Mouse (Mus musculus): ENCODE data around the gene Nphp4. TPM values are rescaled to one million over a fixed set of nuclear protein-coding genes. Genes with fewer than 3 reads are reported as not detected.

The Nphp4 gene
- polyA plus RNA-seq, 1 experiment from 2014 or later, result 4.4 TPM

DNA sequence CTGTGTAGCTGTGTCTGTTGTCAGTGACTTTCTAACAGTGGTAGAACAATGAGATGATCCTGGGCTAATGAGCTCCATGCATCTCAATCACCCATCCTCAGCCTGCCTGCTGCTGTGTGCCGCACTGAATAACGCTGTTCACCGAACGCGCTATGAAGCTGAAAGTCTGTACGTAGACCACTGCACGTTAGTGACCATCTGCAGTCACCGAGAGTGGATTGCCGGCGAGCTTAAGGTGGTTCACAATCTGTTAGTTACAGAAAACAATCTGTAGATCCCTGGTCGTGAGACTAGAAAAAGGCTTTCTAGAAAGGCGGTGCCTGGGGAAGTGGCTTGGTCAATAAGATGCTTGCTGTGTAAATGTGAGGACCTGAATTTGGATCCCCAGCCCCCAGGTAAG is 22.4 kb upstream of the Nphp4 start:
- Histone ChIP-seq H3K4me1 (peaks cover 9% of the 10 kb centered on the region), H3K27me3 (no peaks in the 10 kb centered on the region), H3K36me3 (ENCODE audit: poor library complexity, severe bottlenecking) (no peaks in the 10 kb centered on the region), H3K9me3 (replicated peaks) (no peaks in the 10 kb centered on the region), H3K4me2 (no peak overlapping the region), H3K27ac (no peak overlapping the region), H3K4me3 (no peak overlapping the region), H3K9ac (no peak overlapping the region)
- 78% methylated on average over 12 of the region's 12 CpGs for WGBS
- ATAC-seq, result no peak

DNA sequence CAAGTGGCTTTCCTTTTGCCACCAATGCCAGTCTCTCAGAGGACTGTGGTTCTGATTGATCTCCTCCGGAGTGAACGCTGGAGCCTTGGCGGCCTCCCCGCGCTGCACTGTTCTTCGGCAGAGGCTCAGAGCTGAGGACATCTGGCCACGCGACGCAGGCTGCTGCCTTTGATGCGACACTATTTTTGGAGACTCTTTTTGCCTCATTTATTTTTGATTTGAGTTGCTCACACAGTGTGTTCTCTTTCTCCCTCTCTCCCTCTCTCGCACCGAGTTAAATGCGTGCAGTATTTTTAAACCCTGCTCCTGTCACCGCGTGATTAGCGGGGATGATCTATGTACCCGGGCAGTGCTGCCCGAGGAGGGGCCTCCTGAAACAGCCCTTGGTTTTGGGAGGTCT is 19.9 kb upstream of the Nphp4 start:
- Histone ChIP-seq H3K9me3 (replicated peaks) (no peaks in the 10 kb centered on the region), H3K36me3 (ENCODE audit: poor library complexity, severe bottlenecking) (no peaks in the 10 kb centered on the region), H3K9ac (no peak overlapping the region), H3K4me2 (no peak overlapping the region), H3K27ac (no peak overlapping the region; the same call in 1 of the 2 replicates), H3K4me1 (peaks cover 9% of the 10 kb centered on the region), H3K27me3 (no peaks in the 10 kb centered on the region), H3K4me3 (no peak overlapping the region)
- no peak for ATAC-seq
- 90% methylated on average over 18 of the region's 18 CpGs for WGBS

DNA sequence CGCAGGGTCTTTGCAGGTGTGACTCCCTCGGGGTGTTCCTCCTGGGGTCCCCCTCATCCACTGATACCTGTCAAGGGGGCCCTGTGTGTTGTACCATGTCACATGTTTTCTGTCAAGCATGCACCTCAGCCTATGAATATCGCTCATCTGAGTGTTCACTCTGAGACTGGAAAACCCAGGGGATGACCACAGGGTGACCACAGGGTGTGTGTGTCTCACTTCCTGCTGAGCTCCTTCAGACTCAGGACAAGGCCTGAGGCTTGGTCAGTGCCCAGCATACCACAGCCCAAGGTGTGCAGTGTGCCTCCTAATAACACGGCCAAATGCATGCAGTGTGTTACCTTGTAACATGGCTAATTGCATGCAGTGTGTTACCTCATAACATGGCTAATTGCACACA is 18.8 kb upstream of the Nphp4 start:
- H3K4me1 ChIP-seq, result peaks cover 8% of the 10 kb centered on the region
- no peak overlapping the region for H3K4me3 ChIP-seq
- ATAC-seq, result no peak
- 91% methylated on average over 4 of the region's 4 CpGs for WGBS
- no peak overlapping the region for H3K27ac ChIP-seq
- no peak overlapping the region for H3K4me2 ChIP-seq
- no peaks in the 10 kb centered on the region for H3K36me3 ChIP-seq (ENCODE audit: poor library complexity, severe bottlenecking)
- H3K9ac ChIP-seq, result no peak overlapping the region
- no peaks in the 10 kb centered on the region for H3K27me3 ChIP-seq
- no peaks in the 10 kb centered on the region for H3K9me3 ChIP-seq (replicated peaks)

DNA sequence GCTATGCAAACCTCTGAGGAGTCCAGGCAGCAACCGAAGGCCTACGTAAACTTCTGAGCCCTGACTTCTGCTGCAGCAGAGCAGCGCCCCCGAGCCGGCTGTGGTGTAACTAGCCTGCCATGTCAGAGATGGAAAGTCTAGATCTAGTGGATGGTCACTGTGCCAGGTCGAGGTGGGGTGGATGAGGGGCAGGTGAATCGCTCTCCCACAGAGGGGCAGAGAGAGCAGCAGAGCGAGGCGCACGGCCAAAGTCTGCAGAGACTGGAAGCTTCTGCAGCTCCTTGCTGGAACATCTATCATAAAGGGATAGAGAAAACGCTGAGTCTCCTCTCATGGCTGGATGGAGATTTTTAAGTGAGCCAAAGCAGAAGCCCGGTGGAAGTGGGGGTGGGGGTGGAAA is 14.0 kb upstream of the Nphp4 start:
- 84% methylated on average over 12 of the region's 12 CpGs for WGBS
- peaks cover 13% of the 10 kb centered on the region for H3K4me1 ChIP-seq
- H3K4me3 ChIP-seq, result no peak overlapping the region
- no peaks in the 10 kb centered on the region for H3K9me3 ChIP-seq (replicated peaks)
- H3K27ac ChIP-seq, result no peak overlapping the region
- no peaks in the 10 kb centered on the region for H3K36me3 ChIP-seq (ENCODE audit: poor library complexity, severe bottlenecking)
- H3K9ac ChIP-seq, result no peak overlapping the region
- no peak overlapping the region for H3K4me2 ChIP-seq
- no peaks in the 10 kb centered on the region for H3K27me3 ChIP-seq
- ATAC-seq, result no peak

DNA sequence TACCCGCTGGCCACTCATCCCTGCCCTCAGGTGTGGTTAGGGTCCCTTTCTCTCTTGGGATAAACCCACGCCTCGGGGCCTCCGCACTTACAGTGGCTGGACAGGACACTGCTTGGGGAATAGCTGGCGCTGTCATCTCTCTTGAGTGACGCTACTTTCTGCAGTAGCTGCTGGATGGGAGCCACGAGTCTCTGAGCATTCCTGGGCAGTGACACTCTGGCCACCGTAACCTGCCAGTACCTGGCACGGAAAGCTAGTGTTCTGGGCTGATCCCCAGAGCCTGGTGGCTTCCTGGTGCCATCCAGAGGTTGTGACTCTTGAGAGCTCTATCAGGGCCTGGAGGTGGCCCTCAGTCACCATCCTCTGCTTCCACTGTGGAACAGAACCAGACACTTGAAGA is 13.4 kb upstream of the Nphp4 start:
- Histone ChIP-seq H3K27me3 (no peaks in the 10 kb centered on the region), H3K27ac (no peak overlapping the region), H3K4me3 (no peak overlapping the region), H3K9ac (no peak overlapping the region), H3K4me1 (peaks cover 13% of the 10 kb centered on the region), H3K36me3 (ENCODE audit: poor library complexity, severe bottlenecking) (no peaks in the 10 kb centered on the region), H3K4me2 (no peak overlapping the region), H3K9me3 (replicated peaks) (no peaks in the 10 kb centered on the region)
- no peak for ATAC-seq
- 91% methylated on average over 9 of the region's 9 CpGs for WGBS

DNA sequence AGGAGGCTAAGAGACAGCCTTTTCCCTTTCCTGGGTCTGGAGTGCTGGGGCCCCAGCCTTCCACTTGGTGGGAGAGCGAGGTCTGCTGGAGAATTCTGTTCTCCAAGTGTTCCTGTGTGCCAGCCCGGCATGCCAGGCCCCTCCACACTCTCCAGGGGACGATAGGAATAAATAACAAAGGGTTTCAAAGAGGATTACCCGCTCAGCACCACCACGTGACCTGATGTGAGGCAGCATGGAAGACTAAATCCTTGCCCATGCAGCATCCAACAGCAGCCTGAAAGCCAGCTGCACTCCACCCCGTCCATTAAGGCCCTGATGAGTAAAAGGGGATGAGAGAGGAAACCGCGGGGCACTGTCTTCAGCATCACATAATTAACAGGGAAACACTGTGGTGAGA is 11.4 kb upstream of the Nphp4 start:
- Histone ChIP-seq H3K27ac (no peak overlapping the region), H3K4me3 (no peak overlapping the region), H3K4me1 (peaks cover 13% of the 10 kb centered on the region), H3K9me3 (replicated peaks) (no peaks in the 10 kb centered on the region), H3K27me3 (no peaks in the 10 kb centered on the region), H3K36me3 (ENCODE audit: poor library complexity, severe bottlenecking) (no peaks in the 10 kb centered on the region), H3K9ac (peak overlapping the region; percentile 40; the same call in 1 of the 2 replicates), H3K4me2 (no peak overlapping the region)
- ATAC-seq, result peak; percentile 78; the same call in 1 of the 2 replicates
- 8% methylated on average over 8 of the region's 8 CpGs for WGBS

DNA sequence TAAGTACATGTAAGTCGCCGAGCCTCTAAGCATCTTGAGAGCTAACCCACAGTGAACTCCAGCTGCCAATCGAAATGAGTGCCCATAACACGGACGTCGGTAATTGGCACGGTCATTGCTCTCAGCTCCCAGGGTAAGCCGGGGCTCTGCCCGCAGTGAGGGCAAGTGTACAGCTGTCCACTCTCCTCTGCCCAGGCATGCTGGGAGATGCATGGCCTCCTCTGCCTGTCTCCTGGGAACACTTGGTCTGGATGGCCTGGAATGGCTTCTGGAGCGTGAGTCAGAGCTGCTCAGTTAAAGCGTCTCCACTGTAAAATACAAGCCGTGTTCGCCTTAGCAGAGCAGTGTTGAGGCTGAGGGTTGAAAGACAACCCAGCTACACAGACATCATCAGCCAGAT is 9.9 kb upstream of the Nphp4 start:
- Histone ChIP-seq H3K27ac (no peak overlapping the region), H3K9me3 (replicated peaks) (no peaks in the 10 kb centered on the region), H3K4me3 (no peak overlapping the region), H3K27me3 (no peaks in the 10 kb centered on the region), H3K9ac (no peak overlapping the region), H3K4me2 (no peak overlapping the region), H3K4me1 (peaks cover 13% of the 10 kb centered on the region), H3K36me3 (ENCODE audit: poor library complexity, severe bottlenecking) (no peaks in the 10 kb centered on the region)
- 91% methylated on average over 13 of the region's 13 CpGs for WGBS
- ATAC-seq, result no peak

DNA sequence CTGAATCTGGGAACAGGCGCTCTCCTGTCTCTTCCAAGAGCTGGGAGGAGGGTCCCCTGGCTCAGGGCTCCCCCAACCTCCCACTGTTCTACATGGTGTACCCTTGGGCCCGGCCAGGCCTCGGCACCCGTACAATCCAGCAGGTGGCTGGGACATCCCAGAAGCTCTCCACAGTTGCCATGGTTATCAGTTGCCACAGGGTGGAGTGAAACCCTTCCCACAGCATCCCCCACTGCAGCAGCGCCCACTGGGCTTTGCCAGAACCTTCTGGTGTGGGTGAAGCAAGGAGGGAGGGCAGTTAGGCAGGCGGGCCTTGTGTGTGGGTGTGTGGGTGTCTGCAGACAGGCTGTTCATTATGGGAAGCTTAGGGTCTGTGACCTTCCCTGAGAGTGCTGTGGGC is 8.6 kb upstream of the Nphp4 start:
- 85% methylated on average over 6 of the region's 6 CpGs for WGBS
- no peak for ATAC-seq
- Histone ChIP-seq H3K4me1 (peaks cover 13% of the 10 kb centered on the region), H3K36me3 (ENCODE audit: poor library complexity, severe bottlenecking) (0 out of 2 replicates have a peak, but pooled peaks cover 9% of the 10 kb centered on the region), H3K4me3 (no peak overlapping the region), H3K27me3 (no peaks in the 10 kb centered on the region), H3K27ac (no peak overlapping the region), H3K9ac (no peak overlapping the region), H3K4me2 (no peak overlapping the region), H3K9me3 (replicated peaks) (0 out of 2 replicates have a peak, but pooled peaks cover 6% of the 10 kb centered on the region)

DNA sequence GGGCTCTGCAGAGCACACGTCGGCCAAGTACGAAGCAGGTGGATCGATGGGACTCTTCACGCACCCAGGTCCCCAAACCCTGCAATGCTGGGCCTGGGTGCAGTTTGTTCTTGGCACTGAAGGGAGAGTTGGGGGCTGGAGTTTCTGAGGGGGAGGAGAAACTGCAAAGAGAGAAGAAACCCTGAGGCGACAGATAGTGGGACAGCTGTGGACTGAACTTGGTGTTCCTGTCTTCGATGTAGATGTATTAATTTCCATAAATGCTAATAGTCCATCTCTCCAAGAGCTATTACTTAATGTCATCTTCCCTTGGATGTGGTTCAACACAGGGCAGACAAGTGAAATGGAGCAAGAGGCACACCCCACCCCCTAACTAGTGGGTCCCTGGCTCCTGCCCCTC is 565 bp upstream of the Nphp4 start:
- Histone ChIP-seq H3K4me2 (peak overlapping the region; percentile 76), H3K36me3 (ENCODE audit: poor library complexity, severe bottlenecking) (0 out of 2 replicates have a peak, but pooled peaks cover 10% of the 10 kb centered on the region), H3K27me3 (peaks cover 10% of the 10 kb centered on the region; the same call in 1 of the 2 replicates), H3K9ac (no peak overlapping the region), H3K4me3 (peak overlapping the region; percentile 74; the same call in 1 of the 2 replicates), H3K27ac (no peak overlapping the region), H3K4me1 (peaks cover 22% of the 10 kb centered on the region), H3K9me3 (replicated peaks) (0 out of 2 replicates have a peak, but pooled peaks cover 6% of the 10 kb centered on the region)
- ATAC-seq, result no peak
- 85% methylated on average over 7 of the region's 7 CpGs for WGBS

DNA sequence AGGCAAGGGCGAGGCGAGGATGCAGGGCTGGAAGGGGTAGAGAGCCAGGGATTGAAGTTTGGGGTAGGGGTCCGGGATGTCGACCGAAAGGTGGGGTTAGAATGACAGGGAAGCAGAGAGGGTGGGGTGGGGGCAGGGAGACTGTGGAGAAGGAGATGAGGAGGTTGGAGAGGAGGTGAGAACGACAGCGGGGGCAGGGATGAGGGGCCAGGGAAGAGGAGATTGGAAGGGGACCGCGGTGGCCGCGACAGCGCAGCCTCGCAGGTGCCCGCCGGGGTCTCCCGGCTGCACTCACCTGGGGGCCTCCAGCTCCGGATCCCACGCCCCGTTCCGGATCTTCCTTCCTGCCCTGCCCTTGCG is 580 bp downstream of the Nphp4 start:
- under 1% methylated on average over 21 of the region's 21 CpGs for WGBS
- Histone ChIP-seq H3K27me3 (peaks cover 10% of the 10 kb centered on the region; the same call in 1 of the 2 replicates), H3K4me3 (peak overlapping the region; percentile 74), H3K27ac (no peak overlapping the region), H3K9ac (peak overlapping the region; percentile 73), H3K4me2 (peak overlapping the region; percentile 76), H3K36me3 (ENCODE audit: poor library complexity, severe bottlenecking) (0 out of 2 replicates have a peak, but pooled peaks cover 8% of the 10 kb centered on the region), H3K9me3 (replicated peaks) (0 out of 2 replicates have a peak, but pooled peaks cover 3% of the 10 kb centered on the region), H3K4me1 (peaks cover 22% of the 10 kb centered on the region)
- no peak; the same call in 1 of the 2 replicates for ATAC-seq

DNA sequence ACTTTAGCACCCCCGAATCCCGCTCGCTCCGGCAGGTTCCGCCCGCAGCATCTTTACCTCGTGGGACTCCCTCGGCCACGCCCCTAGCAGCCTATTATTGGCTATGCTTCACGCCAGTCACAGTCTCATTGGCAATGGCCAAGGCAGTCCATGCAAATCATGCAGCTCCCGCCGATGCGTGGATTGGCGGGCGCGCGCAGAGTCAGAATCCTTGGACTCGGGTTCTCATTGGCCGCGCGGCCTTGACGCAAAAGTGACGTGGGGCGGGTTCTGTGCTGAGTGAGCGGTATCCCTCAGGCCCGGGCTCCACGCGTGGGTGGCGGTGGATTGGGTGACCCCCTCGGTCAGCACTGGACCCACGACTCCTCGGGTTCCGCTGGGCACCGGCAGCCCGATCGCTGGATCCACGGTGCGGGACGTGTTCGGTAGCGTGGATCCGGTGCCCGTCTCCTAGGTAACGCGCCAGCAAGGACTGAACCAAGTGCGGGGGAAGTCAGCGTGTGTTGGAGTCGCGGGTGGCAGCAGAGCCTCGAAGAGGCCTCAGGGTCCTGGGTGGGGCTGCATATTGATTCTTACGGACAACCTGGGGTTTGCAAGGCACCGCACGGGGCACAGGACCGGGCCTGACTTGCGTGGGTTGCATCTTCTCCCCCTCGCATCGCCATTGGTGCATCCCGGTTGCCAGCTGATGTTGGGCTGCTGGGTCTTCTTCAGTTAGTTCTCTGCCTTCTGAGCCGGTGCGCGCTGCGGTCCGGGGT is 1.1 kb downstream of the Nphp4 start, which contains the start of gene Kcnab2:
Kcnab2 (minus strand) TSS at position 406 of the 758 bp plus-strand sequence.
- H3K36me3 ChIP-seq (ENCODE audit: poor library complexity, severe bottlenecking), result 0 out of 2 replicates have a peak, but pooled peaks cover 4% of the 10 kb centered on the region
- H3K27me3 ChIP-seq, result peaks cover 10% of the 10 kb centered on the region; the same call in 1 of the 2 replicates
- peak within 1 kb of the TSS; percentile 74 for H3K4me3 ChIP-seq
- peak within 1 kb of the TSS; percentile 76 for H3K4me2 ChIP-seq
- peak within 1 kb of the TSS; percentile 83 for H3K27ac ChIP-seq
- peak within 1 kb of the TSS; percentile 91 for H3K9ac ChIP-seq
- H3K4me1 ChIP-seq, result peaks cover 22% of the 10 kb centered on the region
- H3K9me3 ChIP-seq (replicated peaks), result no peaks in the 10 kb centered on the region
- peak; percentile 97 for ATAC-seq
- WGBS, result 0% methylated on average over 63 of the region's 63 CpGs

DNA sequence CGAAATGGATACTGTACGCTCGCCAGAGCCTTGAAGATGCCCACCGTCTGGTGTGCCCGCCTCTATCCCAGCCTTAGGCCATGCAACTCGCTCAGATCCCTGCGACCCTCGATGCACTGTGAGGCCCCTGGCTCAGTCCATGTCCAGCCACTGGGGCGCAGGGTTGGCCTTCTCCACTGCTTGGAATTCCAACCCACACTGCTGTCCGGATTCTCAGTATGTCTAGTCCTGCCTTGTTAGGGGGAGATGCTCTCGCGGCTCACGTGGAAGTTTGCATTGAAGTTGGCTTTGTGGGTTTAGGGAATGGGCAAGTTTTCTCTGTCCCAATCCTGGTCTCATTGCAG is 1.7 kb downstream of the Nphp4 start:
- ATAC-seq, result no peak; the same call in 1 of the 2 replicates
- peak overlapping the region; percentile 83 for H3K27ac ChIP-seq
- H3K9ac ChIP-seq, result peak overlapping the region; percentile 91
- no peaks in the 10 kb centered on the region for H3K9me3 ChIP-seq (replicated peaks)
- WGBS, result 2% methylated on average over 13 of the region's 13 CpGs
- peaks cover 10% of the 10 kb centered on the region; the same call in 1 of the 2 replicates for H3K27me3 ChIP-seq
- peaks cover 22% of the 10 kb centered on the region for H3K4me1 ChIP-seq
- no peaks in the 10 kb centered on the region for H3K36me3 ChIP-seq (ENCODE audit: poor library complexity, severe bottlenecking)
- H3K4me3 ChIP-seq, result peak overlapping the region; percentile 74
- peak overlapping the region; percentile 76 for H3K4me2 ChIP-seq
